Mouse (Mus musculus) liver, adult 2 months (tissue): ENCODE measurements at regions not wholly inside any gene's neighbourhood (a gene's known extent, or its start where the extent isn't known, plus 50 kb on each side); places are given as distances from the start of the nearest gene placed in this dataset.

Source experiments
- CTCF ChIP-seq: fragments of 200-500 bp; IDR thresholded peaks from 2 replicates; pipeline ENCODE4 v1.5.1; 2011; ENCODE audit warnings: low read depth, low read length, control low read depth
- POLR2A ChIP-seq: fragments of 200-500 bp; IDR thresholded peaks from 2 replicates; pipeline ENCODE4 v1.6.1; 2011; ENCODE audit warnings: low read length, control low read depth; ENCODE audit not compliant: insufficient read depth; ENCODE audit errors: extremely low read depth

DNA sequence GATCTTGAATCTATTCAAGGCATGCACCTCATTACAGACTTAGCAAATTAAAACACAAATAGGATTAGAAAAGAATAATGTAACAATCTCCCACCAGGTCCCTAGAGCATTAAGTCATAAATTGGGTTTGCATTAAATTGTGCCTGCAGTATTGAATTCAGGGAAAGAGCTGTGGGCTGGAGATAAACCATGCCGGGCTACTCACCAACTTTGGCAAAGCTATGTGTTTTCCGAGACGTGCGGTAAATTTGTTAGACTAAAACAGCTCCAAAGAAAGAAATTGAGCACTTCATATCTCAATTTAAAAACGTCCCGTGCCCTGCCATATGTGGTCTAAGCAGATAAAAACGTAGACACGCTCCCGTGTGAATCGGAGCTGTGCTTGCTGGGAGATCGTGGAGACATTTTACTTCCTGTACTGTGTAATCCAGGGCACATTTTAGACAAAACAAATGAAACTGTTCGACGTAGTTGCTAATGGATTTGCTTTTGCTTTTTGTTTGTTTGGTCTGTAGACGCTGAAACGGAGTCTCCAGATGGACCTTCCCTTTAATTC, 219.5 kb downstream of the Snx10 start:
- TF ChIP-seq CTCF (no peak), POLR2A (no peak)
